Mouse (Mus musculus): ENCODE measurements around the gene Ripor2. TPM values are rescaled to one million over a fixed set of nuclear protein-coding genes. Genes with fewer than 3 reads are reported as not detected.

Gene Ripor2
- polyA plus RNA-seq, 1 experiment = 41.4 TPM

- no peak overlapping the region for H3K4me3 ChIP-seq (replicated peaks; ENCODE audit: control insufficient read depth, low read depth, low read length)
- H3K4me1 ChIP-seq (ENCODE audit: control insufficient read depth, insufficient read depth, low read length) = peaks cover 3% of the 10 kb centered on the region; the same call in 1 of the 2 replicates
- TF ChIP-seq CTCF (IDR thresholded peaks at IDR 0.05; ENCODE audit: control insufficient read depth, insufficient read depth, low read length) (no peak), POLR2A (IDR thresholded peaks at IDR 0.05; ENCODE audit: borderline replicate concordance, control insufficient read depth, low read depth, low read length) (no peak)
- H3K27ac ChIP-seq (ENCODE audit: control insufficient read depth, insufficient read depth, low read depth, low read length, poor library complexity) = no peak overlapping the region
- 74% methylated on average over 2 of the region's 2 CpGs for WGBS
Measured at GRCm38 (mm10) chr13:24668556-24668955, 86.6 kb downstream of the Ripor2 start.

DNA sequence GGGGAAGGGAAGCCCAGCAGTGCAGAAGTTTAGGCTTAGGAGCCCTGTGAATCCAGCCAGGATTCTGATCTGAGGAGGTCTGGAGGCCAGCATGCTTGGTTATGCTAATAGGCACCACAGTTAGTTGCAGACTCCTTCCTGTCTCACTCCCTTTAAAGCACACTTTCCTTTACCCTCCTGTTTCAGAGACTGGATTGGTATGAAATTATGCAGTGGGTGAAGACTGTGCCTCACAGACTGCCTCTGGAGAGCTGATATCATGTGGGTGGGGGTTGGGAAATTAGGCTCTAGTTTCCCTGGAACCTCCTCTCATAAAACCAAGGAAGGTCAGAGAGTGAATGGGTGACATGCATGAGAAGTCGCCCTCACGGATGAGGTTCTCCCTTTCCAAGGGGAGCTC, 88.7 kb downstream of the Ripor2 start:
- TF ChIP-seq POLR2A (IDR thresholded peaks at IDR 0.05; ENCODE audit: borderline replicate concordance, control insufficient read depth, low read depth, low read length) (no peak), CTCF (IDR thresholded peaks at IDR 0.05; ENCODE audit: control insufficient read depth, insufficient read depth, low read length) (no peak)
- H3K4me1 ChIP-seq (ENCODE audit: control insufficient read depth, insufficient read depth, low read length) = peaks cover 1% of the 10 kb centered on the region; the same call in 1 of the 2 replicates
- H3K4me3 ChIP-seq (replicated peaks; ENCODE audit: control insufficient read depth, low read depth, low read length) = no peak overlapping the region
- 95% methylated on average over 2 of the region's 2 CpGs for WGBS
- no peak overlapping the region for H3K27ac ChIP-seq (ENCODE audit: control insufficient read depth, insufficient read depth, low read depth, low read length, poor library complexity)

DNA sequence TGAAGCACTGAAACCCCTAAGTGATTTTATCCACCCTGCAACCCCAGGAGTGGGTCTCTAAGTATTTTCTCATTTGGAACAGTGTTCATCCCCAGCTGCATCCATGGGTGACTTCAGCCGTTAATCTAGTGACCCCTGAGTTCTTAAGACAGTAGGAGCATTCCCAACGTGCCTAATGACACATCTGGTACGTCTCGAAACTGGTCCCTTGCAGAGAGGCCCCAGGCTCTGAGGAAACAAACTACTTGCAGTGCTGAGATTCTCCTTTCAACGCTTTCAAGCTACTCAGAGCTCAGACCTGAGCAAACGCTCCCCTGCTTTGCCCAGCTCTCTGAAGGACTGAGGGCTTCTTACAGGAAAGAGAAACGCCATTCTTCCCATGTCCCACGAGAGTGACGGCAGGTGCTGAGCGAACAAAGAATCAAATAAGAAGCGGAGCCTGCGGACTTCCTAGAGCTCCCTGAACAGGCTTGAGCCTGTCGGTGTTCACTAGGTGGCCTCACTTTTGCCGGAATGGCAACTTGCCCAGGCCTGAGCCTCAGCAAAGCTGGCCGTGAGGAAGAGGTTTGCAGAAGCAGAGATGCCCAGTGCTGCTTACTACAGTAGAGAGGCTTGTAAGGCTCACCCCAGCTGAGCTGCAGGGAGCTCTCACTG, 97.2 kb downstream of the Ripor2 start:
- H3K4me1 ChIP-seq (ENCODE audit: control insufficient read depth, insufficient read depth, low read length) = peaks cover 1% of the 10 kb centered on the region; the same call in 1 of the 2 replicates

GRCm38 (mm10) chr13:24680951-24681350, 99.0 kb downstream of the Ripor2 start:
- no peak overlapping the region for H3K4me3 ChIP-seq (replicated peaks; ENCODE audit: control insufficient read depth, low read depth, low read length)
- TF ChIP-seq CTCF (IDR thresholded peaks at IDR 0.05; ENCODE audit: control insufficient read depth, insufficient read depth, low read length) (no peak), POLR2A (IDR thresholded peaks at IDR 0.05; ENCODE audit: borderline replicate concordance, control insufficient read depth, low read depth, low read length) (no peak)
- 77% methylated on average over 4 of the region's 4 CpGs for WGBS
- no peak overlapping the region for H3K27ac ChIP-seq (ENCODE audit: control insufficient read depth, insufficient read depth, low read depth, low read length, poor library complexity)
- peaks cover 4% of the 10 kb centered on the region for H3K4me1 ChIP-seq (ENCODE audit: control insufficient read depth, insufficient read depth, low read length)

More for the DNA sequence above, 97.2 kb downstream of the Ripor2 start:
- TF ChIP-seq POLR2A (IDR thresholded peaks at IDR 0.05; ENCODE audit: borderline replicate concordance, control insufficient read depth, low read depth, low read length) (no peak), CTCF (IDR thresholded peaks at IDR 0.05; ENCODE audit: control insufficient read depth, insufficient read depth, low read length) (no peak)
- WGBS = 90% methylated on average over 15 of the region's 15 CpGs
- no peak overlapping the region for H3K27ac ChIP-seq (ENCODE audit: control insufficient read depth, insufficient read depth, low read depth, low read length, poor library complexity)
- H3K4me3 ChIP-seq (replicated peaks; ENCODE audit: control insufficient read depth, low read depth, low read length) = no peak overlapping the region

GRCm38 (mm10) chr13:24682346-24682745, 100.4 kb downstream of the Ripor2 start:
- WGBS = 53% methylated on average over 5 of the region's 5 CpGs
- H3K4me3 ChIP-seq (replicated peaks; ENCODE audit: control insufficient read depth, low read depth, low read length) = no peak overlapping the region
- TF ChIP-seq POLR2A (IDR thresholded peaks at IDR 0.05; ENCODE audit: borderline replicate concordance, control insufficient read depth, low read depth, low read length) (no peak), CTCF (IDR thresholded peaks at IDR 0.05; ENCODE audit: control insufficient read depth, insufficient read depth, low read length) (no peak)
- peaks cover 4% of the 10 kb centered on the region for H3K4me1 ChIP-seq (ENCODE audit: control insufficient read depth, insufficient read depth, low read length)
- no peak overlapping the region for H3K27ac ChIP-seq (ENCODE audit: control insufficient read depth, insufficient read depth, low read depth, low read length, poor library complexity)

GRCm38 (mm10) chr13:24684503-24684902, 102.5 kb downstream of the Ripor2 start:
- 18% methylated on average over 2 of the region's 2 CpGs for WGBS
- Histone ChIP-seq H3K4me3 (replicated peaks; ENCODE audit: control insufficient read depth, low read depth, low read length) (no peak overlapping the region), H3K27ac (ENCODE audit: control insufficient read depth, insufficient read depth, low read depth, low read length, poor library complexity) (peak overlapping the region; percentile 63), H3K4me1 (ENCODE audit: control insufficient read depth, insufficient read depth, low read length) (peaks cover 4% of the 10 kb centered on the region)
- TF ChIP-seq CTCF (IDR thresholded peaks at IDR 0.05; ENCODE audit: control insufficient read depth, insufficient read depth, low read length) = no peak
- TF ChIP-seq POLR2A (IDR thresholded peaks at IDR 0.05; ENCODE audit: borderline replicate concordance, control insufficient read depth, low read depth, low read length) = no peak

GRCm38 (mm10) chr13:24685846-24686245, 103.9 kb downstream of the Ripor2 start:
- Histone ChIP-seq H3K27ac (ENCODE audit: control insufficient read depth, insufficient read depth, low read depth, low read length, poor library complexity) (no peak overlapping the region), H3K4me3 (replicated peaks; ENCODE audit: control insufficient read depth, low read depth, low read length) (no peak overlapping the region), H3K4me1 (ENCODE audit: control insufficient read depth, insufficient read depth, low read length) (peaks cover 4% of the 10 kb centered on the region)
- WGBS = 86% methylated on average over 5 of the region's 5 CpGs
- TF ChIP-seq POLR2A (IDR thresholded peaks at IDR 0.05; ENCODE audit: borderline replicate concordance, control insufficient read depth, low read depth, low read length) = no peak
- no peak for TF ChIP-seq CTCF (IDR thresholded peaks at IDR 0.05; ENCODE audit: control insufficient read depth, insufficient read depth, low read length)

DNA sequence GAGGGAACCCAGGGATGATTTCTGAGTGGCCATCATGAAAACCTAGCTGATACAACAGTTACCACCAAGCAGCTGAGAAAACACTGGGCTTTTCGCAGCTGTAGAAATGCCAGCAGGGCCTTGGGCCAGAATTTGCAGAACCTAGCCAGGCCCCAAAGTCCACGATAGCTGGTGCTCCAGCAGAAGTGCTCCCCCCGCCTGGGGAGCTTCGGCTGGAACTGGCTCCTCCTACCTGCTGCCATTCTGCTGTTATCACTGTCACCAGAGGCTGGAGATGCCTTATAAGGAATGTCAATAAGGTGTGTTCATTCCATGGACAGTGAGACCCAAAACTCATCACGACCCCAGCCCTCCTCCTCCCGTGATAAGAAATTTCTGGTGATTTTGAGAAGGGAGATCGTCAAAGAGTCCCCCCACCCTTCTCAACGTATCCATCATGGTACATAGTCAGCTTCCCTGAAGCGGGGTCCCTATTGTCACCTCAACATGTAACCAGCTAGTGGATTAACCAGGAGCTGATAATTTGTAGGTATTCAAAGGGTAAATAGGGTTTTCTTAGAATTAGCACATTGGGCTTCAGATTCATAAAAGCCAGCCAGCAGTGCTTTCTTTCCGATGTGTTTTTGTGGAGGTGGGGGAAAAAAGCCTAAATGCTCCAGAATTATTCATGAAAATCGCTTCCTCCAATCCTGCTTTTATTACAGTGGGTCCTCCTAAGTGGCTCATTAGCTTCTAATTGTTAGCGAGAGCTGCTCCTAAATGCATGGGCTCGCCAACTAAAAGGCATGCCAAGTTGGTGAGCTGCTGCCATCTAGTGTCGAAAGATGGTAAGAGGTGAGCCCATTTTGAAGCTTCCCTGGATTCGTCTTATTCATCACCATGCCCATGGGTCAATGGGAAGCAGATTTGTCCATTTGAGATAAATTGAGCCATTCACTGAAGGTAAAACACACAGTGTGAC, 105.0 kb downstream of the Ripor2 start:
- H3K4me3 ChIP-seq (replicated peaks; ENCODE audit: control insufficient read depth, low read depth, low read length) = no peak overlapping the region
- WGBS = 51% methylated on average over 15 of the region's 15 CpGs
- H3K4me1 ChIP-seq (ENCODE audit: control insufficient read depth, insufficient read depth, low read length) = peaks cover 4% of the 10 kb centered on the region
- no peak overlapping the region for H3K27ac ChIP-seq (ENCODE audit: control insufficient read depth, insufficient read depth, low read depth, low read length, poor library complexity)
- TF ChIP-seq CTCF (IDR thresholded peaks at IDR 0.05; ENCODE audit: control insufficient read depth, insufficient read depth, low read length) (peak; percentile 89), POLR2A (IDR thresholded peaks at IDR 0.05; ENCODE audit: borderline replicate concordance, control insufficient read depth, low read depth, low read length) (no peak)

Measured in bone marrow, adult 2 months (tissue).